Mouse (Mus musculus) embryo, embryonic 10.5 days (tissue): ENCODE results near the gene Zc3h10.
"Not testable (repeated sequence)": the region's sequence is repeated elsewhere in the genome, so short reads cannot be mapped to it uniquely, and the experiment has no call there.

ENCODE experiments used
- DNase-seq: peaks from one replicate; pipeline ENCODE4 v3.0.0-alpha.2; 2015; ENCODE audit warnings: low spot score

The Zc3h10 gene

DNA sequence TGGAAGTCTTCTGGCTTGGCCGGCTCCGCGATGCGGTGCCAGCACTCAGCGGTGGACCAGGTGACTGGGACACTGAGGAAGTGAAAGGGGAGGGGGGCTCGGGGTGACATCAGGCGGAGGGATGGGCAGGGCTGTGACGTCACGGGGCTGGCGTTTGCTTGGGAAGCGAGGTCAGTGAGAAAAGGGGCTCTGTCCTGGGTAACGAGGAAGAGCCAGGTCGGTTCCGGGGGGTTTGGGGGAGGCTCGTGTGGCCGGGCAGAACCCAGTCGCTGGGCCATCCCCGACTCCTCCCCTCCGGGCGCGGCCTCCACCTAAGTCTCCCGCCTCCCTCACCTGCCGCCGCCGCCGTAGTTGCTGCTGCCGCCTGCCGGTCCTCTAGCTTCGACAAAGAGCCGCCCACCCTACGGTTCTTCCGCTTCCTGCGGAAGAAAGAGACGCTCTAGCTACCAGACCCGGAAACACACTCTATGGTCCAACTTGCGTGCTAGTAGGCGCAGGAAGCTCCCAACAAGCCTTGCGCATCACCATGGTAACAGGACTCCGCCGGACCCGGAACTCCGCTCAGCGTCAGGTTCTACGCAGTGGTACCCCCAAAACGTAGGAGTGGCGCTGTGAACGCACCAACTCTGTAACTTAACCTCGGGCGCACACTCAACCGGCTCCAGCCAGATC, at the start of gene Zc3h10:
Zc3h10 (minus strand) TSS at position 414 of the 672 bp plus-strand sequence.
- DNase-seq: peak; percentile 99

DNA sequence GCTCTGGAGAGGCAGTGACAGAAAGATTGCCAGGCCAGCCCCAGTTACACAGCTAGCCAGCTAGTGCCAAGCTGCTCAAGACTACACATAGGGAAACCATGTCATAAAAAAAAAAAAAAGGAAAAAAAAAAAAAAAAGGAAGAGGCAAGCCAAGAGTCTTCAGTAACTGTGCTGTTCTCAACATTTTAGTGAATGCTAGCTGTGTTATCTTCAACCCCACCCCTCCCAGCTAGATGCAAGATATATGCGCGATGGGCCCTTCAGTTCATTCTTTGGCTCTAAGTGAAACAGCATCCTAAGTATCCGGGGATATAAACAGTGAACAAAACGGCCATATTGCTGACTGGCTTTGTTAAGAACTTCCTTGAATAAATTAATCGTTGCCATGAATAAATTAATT, 45.2 kb upstream of the Zc3h10 start:
- no peak for DNase-seq

GRCm38 (mm10) chr10:128591436-128591835, 43.9 kb upstream of the Zc3h10 start:
- no peak for DNase-seq

DNA sequence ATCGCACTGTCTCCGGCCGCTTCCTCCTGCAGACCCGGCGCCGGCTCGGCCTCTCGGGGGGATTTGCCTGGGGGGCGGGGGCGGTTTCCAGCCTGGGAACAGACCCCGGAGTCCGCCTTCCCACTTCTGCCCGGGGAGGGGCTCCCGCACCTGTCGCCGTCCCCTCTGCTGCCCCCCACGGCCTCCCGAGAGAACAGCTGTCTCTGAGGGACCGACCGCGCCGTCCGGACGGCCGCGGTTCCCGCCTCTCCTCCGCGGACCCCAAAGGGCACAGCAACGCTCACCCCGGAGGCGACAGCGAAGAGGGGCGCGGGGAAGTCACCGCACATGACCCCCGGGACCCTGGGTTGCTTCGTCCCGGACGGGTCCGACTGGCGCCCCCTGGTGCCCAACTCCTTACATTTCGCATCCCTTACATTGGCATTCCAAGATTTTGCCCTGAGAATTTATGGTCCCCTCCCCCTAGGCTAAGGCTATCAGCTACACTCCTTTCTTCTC, 42.7 kb upstream of the Zc3h10 start:
- peak; percentile 88 for DNase-seq

DNA sequence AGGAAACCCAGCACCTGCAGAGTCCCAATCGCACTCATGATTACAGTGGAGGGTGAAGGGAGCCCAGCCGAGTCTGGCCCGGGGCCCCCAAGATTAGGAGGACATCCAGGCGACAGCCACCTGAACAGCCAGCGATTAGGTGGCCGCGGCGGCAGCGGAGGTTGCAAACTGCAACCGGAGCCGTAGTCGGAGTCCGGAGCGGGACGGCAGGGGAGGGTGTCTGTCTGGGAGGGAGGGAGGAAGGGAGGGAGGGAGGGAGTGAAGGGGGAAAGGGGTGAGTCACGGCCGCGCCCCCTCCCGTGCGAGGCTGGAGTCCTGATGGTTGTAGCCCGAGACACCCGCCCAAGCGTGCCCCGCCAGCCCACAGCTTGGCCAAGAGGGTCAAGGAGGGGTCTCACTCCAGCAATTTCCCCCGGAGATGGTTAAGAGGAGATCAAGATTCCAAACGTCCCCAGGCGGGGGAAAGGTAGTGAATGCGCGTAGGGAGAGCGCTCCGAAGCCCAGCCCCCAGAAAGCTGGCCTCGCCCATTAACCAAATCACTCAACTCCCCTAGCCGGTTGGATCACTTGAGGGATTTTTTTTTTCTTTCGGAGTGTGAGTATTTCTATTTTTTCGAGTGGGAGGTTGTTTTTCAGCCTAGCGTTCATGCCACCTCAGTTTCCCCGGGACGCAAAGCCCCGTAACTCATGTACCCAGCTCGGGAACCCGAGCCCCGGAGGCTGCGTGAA, 42.1 kb upstream of the Zc3h10 start, which contains the start of gene Erbb3:
Erbb3 (minus strand) TSS at position 189 of the 729 bp plus-strand sequence.
- DNase-seq: peak; percentile 78

DNA sequence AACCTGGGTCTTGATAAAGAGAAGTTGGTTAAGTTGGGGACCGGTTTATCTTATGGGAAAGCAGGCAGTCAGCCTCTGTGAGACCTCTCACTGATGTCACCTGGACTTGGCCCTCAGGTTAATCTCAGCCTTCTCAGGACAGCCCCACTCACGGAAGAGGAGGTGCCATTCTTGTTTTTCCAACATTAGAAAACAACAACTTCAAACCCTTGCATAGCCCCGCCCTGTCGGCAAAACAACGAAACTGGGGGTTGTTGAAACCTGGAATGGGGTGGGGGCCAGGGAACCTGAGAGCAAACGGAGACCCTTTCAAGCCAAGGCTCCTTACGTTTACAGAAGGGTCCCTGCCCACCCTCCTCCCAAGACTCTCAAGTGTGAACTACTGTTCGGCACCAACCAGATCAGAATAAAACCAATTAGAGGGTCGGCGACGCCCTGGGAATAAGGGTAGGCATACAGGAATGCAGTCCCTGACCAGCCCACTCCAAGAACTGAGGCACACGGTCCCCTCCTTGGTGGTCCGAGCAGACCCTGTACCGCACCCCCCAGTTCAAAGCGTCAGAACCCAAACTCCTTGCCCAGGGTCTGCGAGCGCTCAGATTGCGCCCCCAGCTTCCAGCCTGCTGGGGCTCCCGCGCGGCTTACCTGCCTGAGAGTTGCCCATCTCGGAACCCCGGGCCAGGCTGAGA, 41.3 kb upstream of the Zc3h10 start:
- peak; percentile 27 for DNase-seq

DNA sequence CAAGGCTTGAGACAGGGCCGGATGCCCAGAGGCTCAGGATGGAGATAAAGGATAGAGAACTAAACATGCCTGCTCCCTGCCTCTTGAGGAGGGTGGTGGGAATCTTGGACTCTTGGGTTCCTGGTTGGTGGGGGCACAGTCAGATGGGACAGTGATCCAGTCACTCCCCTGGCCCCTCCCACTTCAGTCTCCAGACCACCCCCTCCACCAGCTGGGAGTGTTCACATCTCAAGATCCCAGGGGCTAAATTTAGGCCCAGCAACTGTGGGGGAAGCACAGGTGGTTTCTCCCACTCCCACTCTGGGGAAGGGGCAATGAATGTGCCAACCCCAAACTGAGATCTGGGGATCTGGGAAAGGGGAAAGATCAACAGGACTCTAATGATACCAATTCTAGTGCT, 40.6 kb upstream of the Zc3h10 start:
- no peak for DNase-seq

DNA sequence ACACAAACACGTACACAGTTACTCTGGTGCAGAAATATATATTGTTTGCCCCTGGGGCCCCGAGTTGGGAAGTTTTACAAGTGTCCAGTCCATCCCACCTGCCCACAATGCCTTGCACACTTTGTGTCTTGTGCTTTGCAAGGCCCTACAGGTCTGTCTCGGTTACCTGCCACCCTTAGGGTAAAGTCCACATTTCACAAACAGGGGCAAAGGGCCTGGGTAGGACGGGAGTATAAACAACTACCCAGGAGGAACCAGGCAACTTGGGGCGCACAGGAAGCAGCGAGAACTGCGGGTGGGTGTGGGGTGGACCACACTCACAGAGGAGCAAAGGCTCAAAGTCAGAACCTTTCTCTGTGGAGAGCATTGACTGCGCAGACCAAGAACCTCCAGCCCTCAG, 40.1 kb upstream of the Zc3h10 start:
- no peak for DNase-seq

GRCm38 (mm10) chr10:128587120-128587519, 39.5 kb upstream of the Zc3h10 start:
- DNase-seq: no peak

DNA sequence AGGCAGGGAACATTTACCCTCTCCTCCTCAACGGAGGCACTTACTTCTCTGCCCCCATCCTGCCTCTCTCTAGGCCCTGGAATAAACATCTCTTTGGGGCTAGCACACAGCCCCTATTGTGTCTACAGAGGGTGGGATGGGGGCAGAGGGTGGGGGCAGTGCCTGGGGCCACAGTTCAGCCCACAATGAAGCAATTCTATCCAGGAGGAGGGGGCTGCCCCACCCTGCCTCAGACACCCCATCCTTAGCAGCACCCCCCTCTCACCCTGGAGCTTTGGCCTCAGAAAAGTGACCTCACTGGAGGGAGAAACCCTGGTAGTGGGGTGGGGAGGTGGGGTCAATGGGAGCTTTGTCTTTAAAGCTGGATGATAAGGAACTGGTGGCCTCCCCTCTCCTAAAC, 39.0 kb upstream of the Zc3h10 start:
- no peak for DNase-seq

GRCm38 (mm10) chr10:128584386-128584785, 36.8 kb upstream of the Zc3h10 start:
- DNase-seq: peak; percentile 33

DNA sequence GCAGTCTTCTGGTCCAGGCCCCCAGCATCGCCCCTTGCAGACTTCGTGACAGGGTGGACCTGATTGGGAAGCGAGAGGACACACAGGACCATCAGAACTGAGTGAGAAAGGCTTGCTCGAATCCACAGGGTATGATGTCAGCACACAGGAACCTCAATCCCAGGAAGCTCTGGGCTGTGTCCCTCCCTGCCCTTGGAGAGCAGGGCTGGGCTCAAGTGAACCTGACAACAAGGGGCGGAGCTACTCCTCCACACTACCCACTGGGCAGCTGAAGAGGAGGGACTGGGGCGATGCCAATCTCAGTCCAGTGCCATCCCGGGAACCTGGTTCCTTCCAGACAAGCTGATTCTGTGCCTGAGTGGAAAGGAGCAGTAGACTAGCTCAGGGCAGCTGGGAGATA, 36.1 kb upstream of the Zc3h10 start:
- no peak for DNase-seq

- DNase-seq: no peak
These were observed 32.2 kb upstream of the Zc3h10 start for GRCm38 (mm10) chr10:128579731-128580130.

DNA sequence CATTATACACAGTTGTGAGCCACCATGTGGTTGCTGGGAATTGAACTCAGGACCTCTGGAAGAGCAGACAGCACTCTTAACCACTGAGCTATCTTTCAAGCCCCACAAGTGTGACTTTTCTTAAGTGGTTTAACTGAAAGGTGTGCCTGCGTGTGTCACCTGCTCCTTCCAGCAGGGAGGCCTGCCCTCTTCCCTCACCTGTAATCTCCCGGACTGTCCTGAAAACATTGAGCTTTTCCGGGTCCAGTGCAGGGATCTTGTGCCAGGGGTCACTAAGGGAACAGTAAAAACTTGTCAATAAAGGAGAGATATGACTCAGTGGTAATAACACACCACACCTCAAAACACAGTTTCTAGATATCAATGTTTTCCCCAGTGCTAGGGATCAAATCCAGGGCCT, 31.7 kb upstream of the Zc3h10 start:
- no peak for DNase-seq

DNA sequence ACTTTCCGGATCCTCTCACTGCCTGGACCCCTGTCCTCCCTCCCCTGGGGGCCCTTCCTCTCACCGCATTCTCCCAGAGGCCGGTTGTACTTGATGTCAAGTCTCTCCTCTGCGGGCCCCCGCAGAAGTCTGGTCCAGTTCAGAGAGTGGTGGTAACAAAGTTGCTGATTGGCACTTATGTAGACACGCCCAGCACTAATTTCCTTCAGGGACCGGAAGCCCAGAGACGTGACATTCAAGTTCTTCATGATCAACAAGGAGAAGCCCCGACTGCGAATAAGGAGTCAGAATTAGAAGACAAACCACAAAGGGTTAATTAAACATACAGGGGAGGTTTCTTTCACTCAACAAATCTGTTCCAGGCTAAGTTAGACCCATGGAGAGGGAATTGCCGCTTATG, 30.8 kb upstream of the Zc3h10 start:
- DNase-seq: no peak

DNA sequence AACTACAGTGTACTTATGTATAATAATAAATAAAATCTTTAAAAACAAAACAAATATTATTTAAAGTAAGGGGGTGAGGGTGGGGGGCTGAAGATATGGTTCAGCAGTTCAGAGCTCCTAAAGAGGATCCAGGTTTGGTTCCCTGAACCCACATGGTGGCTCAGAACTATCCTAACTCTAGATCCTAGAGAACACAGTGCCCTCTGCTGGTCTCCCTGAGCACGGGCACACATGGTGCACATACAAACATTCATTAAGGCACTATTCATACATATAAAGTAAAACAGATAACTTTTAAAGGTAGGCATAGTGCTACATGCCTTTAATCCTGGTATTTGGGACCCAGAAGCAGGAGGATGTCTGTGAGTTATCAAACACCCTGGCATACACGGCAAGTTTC, 27.5 kb upstream of the Zc3h10 start:
- DNase-seq: peak; percentile 32

DNA sequence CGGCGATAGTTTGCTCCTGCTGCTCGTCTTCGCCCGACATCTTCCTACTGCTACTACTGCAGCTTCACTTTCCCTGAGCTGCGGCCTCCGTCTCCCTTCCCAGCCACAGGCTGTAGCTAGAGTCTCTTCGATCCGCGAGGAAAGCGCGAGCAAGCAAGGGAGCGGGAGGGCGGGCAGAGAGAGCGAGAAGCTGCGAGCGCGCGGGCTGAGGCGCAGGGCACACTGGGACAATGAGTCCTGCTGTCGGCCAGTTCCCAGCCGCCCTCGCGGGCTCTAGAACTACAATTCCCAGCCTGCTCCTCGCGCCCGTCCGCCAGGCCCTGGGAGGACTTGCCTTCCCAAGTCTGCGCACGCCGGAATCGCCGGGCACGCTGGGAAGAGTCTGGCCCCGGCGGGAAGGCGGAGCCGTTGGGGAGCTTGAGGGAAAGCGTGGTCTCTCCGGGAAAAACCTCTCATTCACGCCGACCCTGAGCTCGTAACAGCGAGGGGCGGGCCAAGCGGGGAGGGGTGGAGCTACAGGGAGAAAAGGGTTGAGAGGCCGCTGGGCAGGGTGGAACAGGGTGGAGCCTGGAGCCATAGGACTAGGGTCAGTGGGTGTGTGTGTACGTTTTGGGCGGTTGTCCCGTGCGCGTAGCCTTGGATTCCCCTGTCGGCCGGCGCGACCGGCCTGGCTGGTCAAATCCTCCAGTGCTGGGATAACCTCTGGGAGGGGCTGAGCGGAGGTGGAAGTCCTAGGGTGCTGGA, 18.4 kb upstream of the Zc3h10 start, which contains the start of gene Pa2g4:
Pa2g4 (minus strand) TSS at position 200 of the 744 bp plus-strand sequence.
- DNase-seq: peak; percentile 99

DNA sequence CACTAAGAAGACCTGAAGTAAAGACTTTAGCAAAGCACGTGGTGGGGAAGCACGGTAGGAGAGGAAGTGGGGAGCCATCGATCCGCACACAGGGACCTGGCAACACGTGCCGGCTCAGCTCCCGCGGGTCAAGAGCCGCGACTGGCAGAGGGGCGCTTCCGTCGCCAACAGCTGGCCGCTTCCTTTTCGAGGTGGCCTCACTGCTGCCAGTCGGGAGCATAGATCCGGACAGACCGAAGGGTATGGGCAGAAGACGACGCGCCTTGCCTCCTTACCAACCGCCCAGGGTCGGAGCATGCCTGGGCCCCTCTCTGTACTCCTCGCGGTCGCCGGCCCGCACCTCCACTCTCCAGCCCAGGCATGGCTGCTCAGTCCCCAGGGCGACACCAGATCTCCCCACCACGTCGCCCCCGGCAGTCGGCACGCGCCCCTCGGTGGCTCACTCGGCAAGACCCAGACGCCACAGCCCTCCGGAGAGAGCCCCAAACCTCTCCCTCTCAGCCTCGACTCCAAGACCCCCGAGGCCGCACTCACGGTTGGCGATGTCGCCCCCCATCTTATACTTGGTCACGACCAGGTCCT, 17.7 kb upstream of the Zc3h10 start:
- peak; percentile 48 for DNase-seq

DNA sequence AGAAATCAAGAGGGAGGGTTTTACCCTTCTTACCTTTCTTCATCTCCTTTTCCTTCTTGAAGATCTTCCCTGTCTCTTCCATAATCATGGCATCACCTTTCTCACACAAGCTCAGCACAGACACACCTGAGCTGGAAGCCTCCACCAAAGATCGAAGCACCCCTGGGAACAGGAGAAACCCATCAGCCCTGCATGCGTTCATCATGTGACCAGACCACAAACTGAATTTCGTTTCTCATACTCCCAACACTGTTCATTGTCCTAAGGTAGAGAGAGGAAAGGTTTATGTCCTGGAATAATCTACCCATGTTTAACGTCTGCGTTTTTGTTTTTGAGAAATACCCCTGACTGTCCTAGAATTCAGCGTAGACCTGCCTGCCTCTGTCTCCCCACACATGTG, 16.0 kb upstream of the Zc3h10 start:
- no peak for DNase-seq

- DNase-seq: no peak
These were observed 9.4 kb upstream of the Zc3h10 start for GRCm38 (mm10) chr10:128556963-128557362.

DNA sequence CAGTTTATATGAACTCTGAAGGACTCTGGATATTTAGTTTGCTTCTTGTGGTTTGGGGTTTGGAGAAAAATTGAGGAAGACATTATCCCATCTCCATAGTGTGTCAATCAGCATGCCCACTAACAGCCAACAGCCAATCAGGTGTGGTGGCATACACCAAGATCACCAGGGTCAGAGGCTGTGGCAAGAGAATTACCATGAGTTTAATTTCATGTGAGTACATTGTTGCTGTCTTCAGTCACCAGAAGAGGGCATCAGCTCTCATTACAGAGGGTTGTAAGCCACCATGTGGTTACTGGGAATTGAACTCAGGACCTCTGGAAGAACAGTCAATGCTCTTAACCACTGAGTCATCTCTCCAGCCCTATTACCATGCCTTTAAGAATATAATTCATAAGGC, 8.7 kb upstream of the Zc3h10 start:
- DNase-seq: peak; percentile 24

DNA sequence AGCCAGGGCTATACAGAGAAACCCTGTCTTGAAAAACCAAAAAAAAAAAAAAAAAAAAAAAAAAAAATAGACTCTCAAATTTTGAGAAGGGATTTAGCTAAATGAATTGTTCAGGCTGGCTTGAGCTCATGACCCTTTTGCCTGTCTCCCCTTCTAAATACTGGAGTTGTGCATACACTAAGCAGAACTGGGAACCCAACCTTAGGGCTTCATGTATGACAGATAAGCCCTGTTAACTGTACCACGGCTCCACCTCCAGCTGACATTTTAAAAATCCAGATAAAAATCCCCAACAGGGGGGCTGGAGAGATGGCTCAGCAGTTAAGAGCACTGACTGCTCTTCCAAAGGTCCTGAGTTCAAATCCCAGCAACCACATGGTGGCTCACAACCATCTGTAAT, 8.0 kb upstream of the Zc3h10 start:
- not testable (repeated sequence) for DNase-seq
